Mouse (Mus musculus) right cerebral cortex, adult 18-20 months (tissue): ENCODE results near the gene Olfr203.
"Not testable (repeated sequence)": the region's sequence is repeated elsewhere in the genome, so short reads cannot be mapped to it uniquely, and the experiment has no call there.

ENCODE experiments used
- DNase-seq: peaks from one replicate; pipeline ENCODE4 v3.0.0; 2022; ENCODE audit warnings: mixed read lengths

Olfr203 gene

DNA sequence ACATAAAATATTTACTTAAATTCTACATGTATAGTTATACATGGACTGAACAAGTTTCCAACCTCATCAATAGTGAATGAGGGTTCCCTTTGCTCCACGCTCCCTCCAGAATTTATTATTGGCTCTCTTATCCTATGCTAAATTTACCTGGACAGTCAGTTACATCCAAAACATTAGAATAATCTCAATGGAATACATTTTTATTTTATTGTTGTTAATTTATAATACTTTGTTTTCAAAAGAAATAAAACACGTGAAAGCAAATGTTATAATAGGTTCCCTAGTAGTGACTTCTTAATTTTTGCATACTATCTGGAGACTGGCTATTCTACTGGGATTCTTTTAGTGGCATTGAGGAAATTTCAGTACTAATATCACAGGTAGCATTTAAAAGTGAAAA, at the start of gene Olfr203:
Gene Olfr203, plus strand, starts transcription at position 301 of the 400 bp plus-strand sequence.
- no peak for DNase-seq

DNA sequence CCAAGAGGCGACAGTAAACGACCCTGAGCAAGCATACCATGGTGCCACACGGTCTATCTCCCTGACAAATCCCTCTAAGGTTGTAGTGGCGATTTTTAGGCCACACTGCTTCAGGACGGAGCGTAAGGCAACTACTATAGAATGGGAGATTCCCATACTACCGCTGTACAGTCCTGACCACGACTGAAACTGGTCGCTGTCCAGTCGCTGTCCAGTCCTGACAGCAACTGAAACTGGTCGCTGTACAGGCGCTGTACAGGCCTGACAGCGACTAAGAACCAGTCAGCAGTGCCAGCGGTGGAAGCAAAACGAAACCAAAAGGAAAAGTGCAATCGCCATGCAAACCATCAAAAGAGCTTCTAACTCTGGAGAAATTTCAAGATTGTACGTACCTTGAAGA, 49.0 kb upstream of the Olfr203 start:
- DNase-seq = no peak

DNA sequence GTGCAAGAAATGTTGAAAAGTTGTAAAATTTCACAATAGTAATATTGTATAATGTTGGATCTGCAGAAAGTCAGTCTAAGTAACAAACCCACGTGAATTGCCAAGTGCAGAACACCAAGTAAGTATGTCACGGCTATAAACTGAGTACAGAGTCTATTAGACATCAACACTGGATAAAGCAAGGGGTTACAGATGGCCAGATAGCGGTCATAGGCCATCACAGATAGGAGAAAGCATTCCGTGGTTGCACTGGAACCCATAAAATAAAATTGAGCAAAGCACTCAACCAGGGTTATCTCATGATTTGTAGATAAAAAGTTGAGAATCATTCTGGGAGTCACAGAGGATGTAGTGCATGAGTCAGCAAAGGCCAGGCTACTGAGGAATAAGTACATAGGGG, 29.6 kb upstream of the Olfr203 start:
- not testable (repeated sequence) for DNase-seq

DNA sequence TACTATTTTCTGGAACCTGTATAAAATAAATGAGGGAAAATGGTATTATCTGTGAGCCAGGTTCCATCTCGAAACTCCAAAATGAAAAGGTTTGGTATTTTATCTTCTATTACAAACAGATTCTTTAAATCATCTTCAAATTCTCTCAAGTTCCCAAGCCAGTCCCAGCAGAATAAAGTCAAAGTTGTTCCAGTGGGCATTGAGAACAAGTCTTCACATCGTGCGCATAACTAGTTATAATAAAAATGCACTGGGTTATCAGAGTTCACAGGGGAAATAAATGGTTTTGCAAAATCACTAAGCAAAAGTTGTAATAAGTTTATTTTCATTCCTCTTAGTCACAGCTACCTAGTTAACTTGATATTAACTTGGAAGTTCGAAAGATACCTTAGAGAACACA, 26.1 kb upstream of the Olfr203 start, which contains the start of gene Olfr201:
Gene Olfr201, minus strand, starts transcription at position 101 of the 400 bp plus-strand sequence.
- not testable (repeated sequence) for DNase-seq

DNA sequence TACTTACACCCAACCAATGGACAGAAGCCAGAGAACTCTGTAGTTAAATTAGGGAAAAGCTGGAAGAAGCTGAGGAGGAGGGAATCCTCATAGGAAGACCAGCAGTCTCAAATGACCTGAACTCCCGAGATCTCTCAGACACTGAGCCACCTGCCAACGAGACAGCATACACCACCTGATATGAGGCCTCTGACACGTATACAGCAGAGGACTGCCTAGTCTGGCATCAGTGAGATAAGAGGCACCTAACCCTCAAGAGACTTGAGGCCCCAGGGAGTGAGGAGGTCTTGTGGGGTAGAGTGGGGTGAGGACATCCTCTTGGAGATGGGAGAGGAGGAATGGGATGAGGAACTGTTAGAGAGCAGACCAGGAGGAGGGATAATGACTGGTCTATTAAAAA, 18.1 kb upstream of the Olfr203 start:
- DNase-seq = no peak

DNA sequence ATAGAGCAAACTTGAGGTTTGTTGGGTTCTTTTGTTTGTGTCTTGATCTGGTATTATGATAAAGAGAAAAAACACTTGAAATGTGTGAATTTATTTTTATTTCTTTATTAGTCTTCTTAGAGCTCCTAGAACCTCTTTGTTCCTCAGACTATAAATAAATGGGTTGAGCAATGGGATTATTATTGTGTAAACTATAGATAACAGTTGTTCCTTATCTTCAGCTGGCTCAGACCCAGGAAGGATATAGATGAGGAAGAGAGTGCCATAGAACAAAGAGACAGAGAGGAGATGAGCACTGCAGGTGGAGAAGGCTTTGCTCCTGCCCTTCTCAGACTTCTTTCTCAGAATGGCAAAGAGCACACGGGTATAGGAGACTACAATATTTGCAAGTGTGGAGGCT, 15.2 kb upstream of the Olfr203 start:
- DNase-seq = no peak

DNA sequence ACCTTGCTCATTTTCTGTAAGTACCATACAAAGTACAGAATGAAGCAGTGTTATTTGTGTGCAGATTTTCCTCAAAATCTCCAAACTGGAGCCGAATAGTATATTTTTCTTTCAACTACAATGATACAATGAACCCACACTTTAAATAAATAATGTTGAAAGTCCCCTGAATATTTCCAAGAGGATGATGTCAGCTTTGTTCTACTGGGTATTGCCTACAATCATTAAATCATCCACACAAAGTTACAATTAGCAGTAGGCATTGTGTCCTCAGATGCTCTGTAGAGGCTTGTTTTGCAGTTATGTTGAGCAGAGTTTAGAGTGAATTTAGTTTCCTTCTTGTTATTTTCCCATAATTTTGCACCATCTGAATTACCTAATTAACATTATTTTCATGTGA, 12.0 kb upstream of the Olfr203 start, which contains the start of gene Olfr202:
Gene Olfr202, minus strand, starts transcription at position 101 of the 400 bp plus-strand sequence.
- no peak for DNase-seq

DNA sequence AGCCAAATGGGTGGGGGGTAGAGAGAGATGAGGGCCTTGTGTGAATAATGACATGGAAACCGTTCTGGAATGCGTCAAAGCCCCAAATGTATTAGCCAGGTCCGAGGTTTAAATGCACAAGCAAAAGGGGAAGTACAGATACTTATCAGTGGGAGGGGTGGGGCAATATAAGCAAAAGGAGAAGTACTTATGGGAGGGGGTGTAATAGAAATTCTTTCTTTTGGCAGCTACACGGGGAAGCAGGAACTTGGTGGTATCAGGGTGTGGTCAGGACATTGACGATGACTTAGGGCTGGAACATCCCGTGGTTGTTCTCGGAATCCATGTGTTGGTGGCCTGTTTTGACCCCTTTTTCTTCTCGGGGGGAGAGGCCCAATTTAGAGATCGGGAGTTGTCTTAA, 11.1 kb upstream of the Olfr203 start:
- not testable (repeated sequence) for DNase-seq

DNA sequence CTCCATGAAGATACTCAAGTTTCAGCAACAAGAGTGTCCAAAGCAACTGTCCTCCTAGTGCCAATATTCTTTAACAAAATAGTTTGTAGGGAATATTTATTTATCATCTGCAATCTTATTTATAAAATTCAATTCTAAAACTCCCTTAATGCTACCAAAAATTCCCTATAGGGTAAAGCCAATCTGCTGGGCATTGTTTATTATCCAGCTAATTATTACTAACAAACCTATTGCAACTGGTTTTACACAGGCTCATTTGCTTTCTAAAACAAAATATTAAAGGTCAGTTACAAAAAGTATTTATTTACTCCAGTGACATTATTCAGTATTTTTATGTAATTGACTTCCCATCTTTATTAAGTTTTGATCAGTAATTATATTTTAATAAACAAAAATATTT, 19.5 kb downstream of the Olfr203 start, which contains the start of gene Olfr204:
Gene Olfr204, minus strand, starts transcription at position 101 of the 400 bp plus-strand sequence.
- no peak for DNase-seq

DNA sequence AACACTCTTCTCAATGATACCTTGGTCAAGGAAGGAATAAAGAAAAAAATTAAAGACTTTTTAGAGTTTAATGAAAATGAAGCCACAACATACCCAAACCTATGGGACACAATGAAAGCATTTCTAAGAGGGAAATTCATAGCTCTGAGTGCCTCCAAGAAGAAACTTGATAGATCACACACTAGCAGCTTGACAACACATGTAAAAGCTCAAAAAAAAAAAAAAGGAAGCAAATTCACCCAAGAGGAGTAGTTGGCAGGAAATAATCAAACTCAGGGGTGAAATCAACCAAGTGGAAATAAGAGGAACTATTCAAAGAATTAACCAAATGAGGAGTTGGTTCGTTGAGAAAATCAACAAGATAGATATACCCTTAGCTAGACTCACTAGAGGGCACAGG, 24.6 kb downstream of the Olfr203 start:
- DNase-seq = not testable (repeated sequence)

DNA sequence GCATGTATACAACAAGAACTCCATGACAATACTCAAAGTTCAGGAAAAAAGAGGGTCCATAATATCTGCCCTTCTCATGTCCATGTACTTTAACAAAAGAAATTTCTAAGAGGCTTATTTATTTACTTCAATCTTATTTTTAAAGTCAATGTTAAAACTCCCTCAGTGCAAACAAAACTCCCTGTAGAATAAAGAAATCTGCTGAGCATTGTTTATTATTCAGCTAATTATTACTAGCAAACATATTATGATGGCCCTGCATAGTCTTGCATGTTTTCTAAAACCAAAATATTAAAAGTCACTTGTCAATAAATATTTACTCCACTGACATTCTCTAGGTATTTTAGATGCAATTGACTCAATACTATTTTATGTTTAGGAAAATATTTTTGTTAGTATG, 32.4 kb downstream of the Olfr203 start, which contains the start of gene Olfr205:
Gene Olfr205, minus strand, starts transcription at position 101 of the 400 bp plus-strand sequence.
- DNase-seq = no peak

DNA sequence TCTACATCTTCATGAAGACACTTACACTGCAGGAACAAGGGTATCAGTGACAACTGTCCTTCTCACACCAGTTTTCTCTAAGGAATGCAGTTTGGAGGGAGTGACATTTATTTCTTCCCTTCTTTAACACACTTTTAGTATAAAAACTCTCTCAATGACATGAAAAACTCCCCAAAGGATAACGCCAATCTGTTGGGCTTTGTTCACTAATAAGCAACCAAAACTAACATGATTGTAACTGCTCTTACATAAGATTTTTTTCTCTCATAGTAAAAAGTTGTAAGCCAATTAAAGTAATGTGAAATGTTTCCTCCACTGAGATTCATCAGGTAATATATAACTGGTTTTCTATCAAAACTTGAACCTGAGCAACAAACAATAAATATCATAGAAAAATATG, 50.5 kb downstream of the Olfr203 start, which contains the start of gene Olfr206:
Gene Olfr206, minus strand, starts transcription at position 101 of the 400 bp plus-strand sequence.
- no peak for DNase-seq
